Comparison of ENCODE assay signal across 9 mouse cellular contexts in the genomic region with DNA sequence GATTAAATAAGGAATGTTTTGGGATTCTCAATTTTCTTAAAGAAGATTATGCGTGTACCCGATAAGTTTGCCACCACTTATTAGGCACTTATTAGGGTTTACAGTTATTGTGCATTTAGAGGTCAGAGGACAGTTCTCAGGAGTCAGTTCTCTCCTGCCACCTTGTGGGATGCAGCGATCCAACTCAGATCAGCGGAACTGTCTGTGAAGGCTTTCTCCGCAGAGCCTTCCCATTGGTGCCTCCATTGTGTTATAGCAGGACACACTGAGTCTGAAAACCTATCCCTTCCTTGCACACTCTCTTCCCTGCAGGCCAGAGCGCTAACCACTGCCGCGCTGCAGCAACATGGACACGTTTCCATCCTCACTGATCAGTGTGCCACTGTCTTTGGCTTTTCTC.
DNase-seq lines count a peak whose midpoint lies in the region; ATAC-seq and TF ChIP-seq lines count a peak whose summit lies in the region.
"Had no signal": no experiment of that assay in that cellular context is flagged by ENCODE, and none has a peak within 500 bp of the region (broad histone marks: within the 10 kb centered on the region; RNA-seq: fewer than 3 reads in every experiment).

No protein-coding gene starts in this region.

- H3K4me2 ChIP-seq in midbrain, embryonic 12.5 days (replicated peaks): no peak overlapping the region
- H3K4me2 ChIP-seq: embryonic facial prominence, embryonic 12.5 days had no signal

- no peak overlapping the region for H3K27ac ChIP-seq in left cerebral cortex, adult 2 months
- no peak overlapping the region for H3K27ac ChIP-seq in midbrain, embryonic 12.5 days (replicated peaks)
- H3K27ac ChIP-seq: embryonic facial prominence, embryonic 12.5 days had no signal

- no peak overlapping the region for H3K9ac ChIP-seq in midbrain, embryonic 12.5 days (replicated peaks)
- H3K9ac ChIP-seq: embryonic facial prominence, embryonic 12.5 days had no signal

- intact Hi-C loops in left cerebral cortex, adult 2 months (cut with DNase I): no loop called here
- intact Hi-C loops in left cerebral cortex, postnatal 25 days (cut with DNase I): no loop called here

- 55% methylated on average over 9 of the region's 9 CpGs for WGBS in midbrain, embryonic 12.5 days

- DNase-seq in adrenal gland, postnatal 36 days: peak; percentile 25 to 40
- no peak for DNase-seq in adrenal gland, adult 18-20 months (ENCODE audit: low spot score in 2 of 2)
- DNase-seq in left cerebral cortex, adult 2 months (ENCODE audit: extremely low spot score in 1 of 2, low spot score in 2 of 2): no peak
- no peak for DNase-seq in left cerebral cortex, adult 11 months (ENCODE audit: low spot score)
- DNase-seq in brain, adult 2 months (ENCODE audit: low read depth, low spot score): peak; percentile 68
- DNase-seq in left cerebral cortex, postnatal 25 days (ENCODE audit: low spot score in 2 of 2): no peak
- DNase-seq in gastrocnemius, postnatal 4 days (ENCODE audit: low spot score in 2 of 2): no peak

- H3K4me1 ChIP-seq in midbrain, embryonic 12.5 days: no peaks in the 10 kb centered on the region
- H3K4me1 ChIP-seq: embryonic facial prominence, embryonic 12.5 days had no signal

- peak; percentile 52; the same call in 1 of the 2 replicates for ATAC-seq in midbrain, embryonic 12.5 days (ENCODE audit: low FRiP score, low read depth)

- H3K36me3 ChIP-seq in midbrain, embryonic 12.5 days: no peaks in the 10 kb centered on the region
- H3K36me3 ChIP-seq: embryonic facial prominence, embryonic 12.5 days had no signal

- H3K4me3 ChIP-seq in left cerebral cortex, adult 2 months: no peak overlapping the region
- no peak overlapping the region for H3K4me3 ChIP-seq in midbrain, embryonic 12.5 days
- H3K4me3 ChIP-seq: embryonic facial prominence, embryonic 12.5 days had no signal

- no peaks in the 10 kb centered on the region for H3K27me3 ChIP-seq in midbrain, embryonic 12.5 days
- H3K27me3 ChIP-seq: embryonic facial prominence, embryonic 12.5 days had no signal

- no peaks in the 10 kb centered on the region for H3K9me3 ChIP-seq in midbrain, embryonic 12.5 days
- H3K9me3 ChIP-seq: embryonic facial prominence, embryonic 12.5 days had no signal

- TF ChIP-seq CTCF in left cerebral cortex, adult 2 months (IDR thresholded peaks at IDR 0.05): peak; percentile 46

Comparison
In these comparisons a context has a peak if more than half of its experiments do, and no peak if none do; other contexts are left out.
1. DNase-seq: peak in adrenal gland, postnatal 36 days (2 of 2) and brain, adult 2 months (single experiment); none in adrenal gland, adult 18-20 months (0 of 2), left cerebral cortex, adult 2 months (0 of 2), left cerebral cortex, adult 11 months (single experiment), left cerebral cortex, postnatal 25 days (0 of 2) and gastrocnemius, postnatal 4 days (0 of 2).